Mouse (Mus musculus) liver, embryonic 15.5 days (tissue): ENCODE results near the gene Igfn1. TPM values are rescaled to one million over a fixed set of nuclear protein-coding genes. Genes with fewer than 3 reads are reported as not detected.

Experiments
- ATAC-seq: fragments of 200-750 bp; cut with Nextera tagmentation; 2 replicates; pipeline ENCODE4 v1.8.0; 2017; ENCODE audit warnings: moderate number of reproducible peaks, mild to moderate bottlenecking, moderate library complexity; ENCODE audit not compliant: insufficient read depth
- H3K27ac ChIP-seq: fragments of 300-500 bp; sonication (generic); replicated peaks from 2 replicates; pipeline ENCODE4 v1.5.1; 2015; ENCODE audit warnings: mild to moderate bottlenecking, inconsistent platforms
- H3K27me3 ChIP-seq: fragments of 300-500 bp; sonication (generic); 2 replicates; pipeline ENCODE4 v1.6.1; 2015; ENCODE audit warnings: mild to moderate bottlenecking, inconsistent platforms
- H3K36me3 ChIP-seq: fragments of 300-500 bp; sonication (generic); replicated peaks from 2 replicates; pipeline ENCODE4 v1.6.1; 2015; ENCODE audit warnings: moderate library complexity, mild to moderate bottlenecking, inconsistent platforms
- H3K4me1 ChIP-seq: fragments of 300-500 bp; sonication (generic); replicated peaks from 2 replicates; pipeline ENCODE4 v1.6.1; 2015; ENCODE audit warnings: inconsistent platforms
- H3K4me2 ChIP-seq: fragments of 300-500 bp; sonication (generic); 2 replicates; pipeline ENCODE4 v1.6.1; 2015; ENCODE audit warnings: moderate library complexity, mild to moderate bottlenecking, inconsistent platforms
- H3K4me3 ChIP-seq: fragments of 300-500 bp; sonication (generic); replicated peaks from 2 replicates; pipeline ENCODE4 v1.5.1; 2015; ENCODE audit warnings: mild to moderate bottlenecking, inconsistent platforms
- H3K9ac ChIP-seq: fragments of 300-500 bp; sonication (generic); 2 replicates; pipeline ENCODE4 v1.6.1; 2015; ENCODE audit warnings: moderate library complexity, mild to moderate bottlenecking, inconsistent platforms
- H3K9me3 ChIP-seq: fragments of 300-500 bp; sonication (generic); replicated peaks from 2 replicates; pipeline ENCODE4 v1.6.1; 2016; ENCODE audit warnings: inconsistent platforms
- WGBS: fragments of 180-500 bp; shearing (Covaris S2); methylation state at CpG from one replicate; pipeline ENCODE4 v1.1.7; 2015; ENCODE audit warnings: mixed read lengths; ENCODE audit not compliant: insufficient replicate concordance; 5-methylcytosine and 5-hydroxymethylcytosine counted together
- polyA plus RNA-seq: library from polyadenylated mRNA; unstranded; fragments of >200 nt; fragmentation: Nextera tagmentation; extraction: Ambion mirVana; gene quantifications from 2 replicates; pipeline ENCODE4 v1.2.1, GENCODE M21; 2015

Igfn1 gene
- not detected in 2 replicates for polyA plus RNA-seq

- Histone ChIP-seq H3K27me3 (peaks cover 30% of the 10 kb centered on the region), H3K4me1 (peaks cover 40% of the 10 kb centered on the region), H3K9ac (peak within 1 kb of the TSS; percentile 71), H3K27ac (no peak within 1 kb of the TSS), H3K36me3 (no peaks in the 10 kb centered on the region), H3K9me3 (no peaks in the 10 kb centered on the region), H3K4me2 (peak within 1 kb of the TSS; percentile 95), H3K4me3 (peak within 1 kb of the TSS; percentile 66)
- ATAC-seq = no peak
- 70% methylated on average over 3 of the region's 3 CpGs for WGBS
These were observed at the start of gene Igfn1 for GRCm38 (mm10) chr1:136006292-136006748. Gene Igfn1 (minus strand): TSS chr1:136006342.

GRCm38 (mm10) chr1:136055771-136056170, 49.6 kb upstream of the Igfn1 start:
- Histone ChIP-seq H3K27me3 (peaks cover 37% of the 10 kb centered on the region), H3K36me3 (no peaks in the 10 kb centered on the region), H3K9ac (no peak overlapping the region), H3K9me3 (no peaks in the 10 kb centered on the region), H3K4me3 (no peak overlapping the region), H3K4me2 (no peak overlapping the region), H3K27ac (no peak overlapping the region), H3K4me1 (peaks cover 6% of the 10 kb centered on the region)
- ATAC-seq = no peak
- WGBS = 56% methylated on average over 3 of the region's 3 CpGs

GRCm38 (mm10) chr1:136052547-136052946, 46.4 kb upstream of the Igfn1 start, which contains the start of gene Cacna1s:
Gene Cacna1s (plus strand): TSS chr1:136052750.
- peaks cover 67% of the 10 kb centered on the region for H3K27me3 ChIP-seq
- 40% methylated on average over 11 of the region's 11 CpGs for WGBS
- no peak for ATAC-seq
- no peak within 1 kb of the TSS for H3K4me2 ChIP-seq
- no peak within 1 kb of the TSS for H3K9ac ChIP-seq
- no peaks in the 10 kb centered on the region for H3K36me3 ChIP-seq
- no peaks in the 10 kb centered on the region for H3K9me3 ChIP-seq
- H3K27ac ChIP-seq = no peak within 1 kb of the TSS
- H3K4me3 ChIP-seq = no peak within 1 kb of the TSS
- peaks cover 10% of the 10 kb centered on the region for H3K4me1 ChIP-seq

- Histone ChIP-seq H3K27me3 (peaks cover 78% of the 10 kb centered on the region), H3K4me3 (no peak overlapping the region), H3K27ac (no peak overlapping the region), H3K4me2 (no peak overlapping the region), H3K4me1 (peaks cover 10% of the 10 kb centered on the region), H3K9ac (no peak overlapping the region), H3K36me3 (no peaks in the 10 kb centered on the region), H3K9me3 (no peaks in the 10 kb centered on the region)
- under 1% methylated on average over 6 of the region's 6 CpGs for WGBS
- no peak for ATAC-seq
These were observed 45.3 kb upstream of the Igfn1 start for GRCm38 (mm10) chr1:136051465-136051864.

GRCm38 (mm10) chr1:136051013-136051315, 44.8 kb upstream of the Igfn1 start:
- 5% methylated on average over 36 of the region's 36 CpGs for WGBS
- Histone ChIP-seq H3K27me3 (peaks cover 80% of the 10 kb centered on the region), H3K9me3 (no peaks in the 10 kb centered on the region), H3K4me3 (peak overlapping the region; percentile 8; the same call in 1 of the 2 replicates), H3K4me2 (peak overlapping the region; percentile 32; the same call in 1 of the 2 replicates), H3K9ac (no peak overlapping the region), H3K36me3 (no peaks in the 10 kb centered on the region), H3K27ac (no peak overlapping the region), H3K4me1 (peaks cover 10% of the 10 kb centered on the region)
- no peak for ATAC-seq

- peak within 1 kb of the TSS; percentile 8; the same call in 1 of the 2 replicates for H3K4me3 ChIP-seq
- ATAC-seq = no peak
These were observed 44.3 kb upstream of the Igfn1 start, which contains the start of gene Ascl5 for GRCm38 (mm10) chr1:136050312-136051012. Gene Ascl5 (plus strand): TSS chr1:136050804.

GRCm38 (mm10) chr1:136047894-136048293, 41.8 kb upstream of the Igfn1 start:
- H3K4me1 ChIP-seq = peaks cover 10% of the 10 kb centered on the region
- H3K27ac ChIP-seq = no peak overlapping the region
- H3K36me3 ChIP-seq = no peaks in the 10 kb centered on the region
- no peak overlapping the region for H3K4me2 ChIP-seq
- no peak overlapping the region for H3K9ac ChIP-seq
- 42% methylated on average over 9 of the region's 9 CpGs for WGBS
- H3K4me3 ChIP-seq = no peak overlapping the region
- H3K9me3 ChIP-seq = no peaks in the 10 kb centered on the region
- H3K27me3 ChIP-seq = peaks cover 93% of the 10 kb centered on the region
- no peak for ATAC-seq

More at GRCm38 (mm10) chr1:136050312-136051012, 44.3 kb upstream of the Igfn1 start, which contains the start of gene Ascl5:
- WGBS = 19% methylated on average over 29 of the region's 29 CpGs
- Histone ChIP-seq H3K4me2 (peak within 1 kb of the TSS; percentile 32; the same call in 1 of the 2 replicates), H3K4me1 (peaks cover 10% of the 10 kb centered on the region), H3K27me3 (peaks cover 85% of the 10 kb centered on the region), H3K36me3 (no peaks in the 10 kb centered on the region), H3K9ac (no peak within 1 kb of the TSS), H3K27ac (no peak within 1 kb of the TSS), H3K9me3 (no peaks in the 10 kb centered on the region)

GRCm38 (mm10) chr1:136047432-136047831, 41.3 kb upstream of the Igfn1 start:
- H3K4me3 ChIP-seq = no peak overlapping the region
- H3K9ac ChIP-seq = no peak overlapping the region
- no peaks in the 10 kb centered on the region for H3K36me3 ChIP-seq
- H3K9me3 ChIP-seq = no peaks in the 10 kb centered on the region
- H3K4me2 ChIP-seq = no peak overlapping the region
- WGBS = 2% methylated on average over 2 of the region's 2 CpGs
- peaks cover 93% of the 10 kb centered on the region for H3K27me3 ChIP-seq
- ATAC-seq = no peak
- no peak overlapping the region for H3K27ac ChIP-seq
- peaks cover 10% of the 10 kb centered on the region for H3K4me1 ChIP-seq

- no peaks in the 10 kb centered on the region for H3K36me3 ChIP-seq
- H3K9me3 ChIP-seq = no peaks in the 10 kb centered on the region
- H3K27ac ChIP-seq = no peak overlapping the region
- WGBS = 9% methylated on average over 4 of the region's 4 CpGs
- peaks cover 4% of the 10 kb centered on the region for H3K4me1 ChIP-seq
- no peak overlapping the region for H3K4me2 ChIP-seq
- no peak overlapping the region for H3K9ac ChIP-seq
- H3K27me3 ChIP-seq = peaks cover 93% of the 10 kb centered on the region
- no peak overlapping the region for H3K4me3 ChIP-seq
- ATAC-seq = no peak
These were observed 39.6 kb upstream of the Igfn1 start for GRCm38 (mm10) chr1:136045774-136046173.

GRCm38 (mm10) chr1:136040874-136041273, 34.7 kb upstream of the Igfn1 start:
- peaks cover 63% of the 10 kb centered on the region for H3K27me3 ChIP-seq
- no peak overlapping the region for H3K27ac ChIP-seq
- no peak overlapping the region for H3K4me3 ChIP-seq
- H3K9me3 ChIP-seq = no peaks in the 10 kb centered on the region
- no peaks in the 10 kb centered on the region; the same call in 1 of the 2 replicates for H3K36me3 ChIP-seq
- H3K9ac ChIP-seq = no peak overlapping the region
- H3K4me1 ChIP-seq = no peaks in the 10 kb centered on the region
- H3K4me2 ChIP-seq = no peak overlapping the region
- no peak for ATAC-seq
- WGBS = 28% methylated on average over 4 of the region's 4 CpGs

GRCm38 (mm10) chr1:136040452-136040851, 34.3 kb upstream of the Igfn1 start:
- no peak overlapping the region for H3K4me3 ChIP-seq
- H3K36me3 ChIP-seq = peaks cover under 1% of the 10 kb centered on the region
- H3K4me2 ChIP-seq = no peak overlapping the region
- ATAC-seq = no peak
- H3K27me3 ChIP-seq = peaks cover 59% of the 10 kb centered on the region
- H3K9me3 ChIP-seq = no peaks in the 10 kb centered on the region
- H3K9ac ChIP-seq = no peak overlapping the region
- WGBS = 21% methylated on average over 11 of the region's 11 CpGs
- H3K4me1 ChIP-seq = no peaks in the 10 kb centered on the region
- H3K27ac ChIP-seq = no peak overlapping the region
